Mouse (Mus musculus): ENCODE measurements around the gene Tiam2. TPM values are rescaled to one million over a fixed set of nuclear protein-coding genes. Genes with fewer than 3 reads are reported as not detected.

Gene Tiam2
- polyA plus RNA-seq, 1 experiment: 1.3 TPM

- no peak overlapping the region for H3K4me3 ChIP-seq (replicated peaks; ENCODE audit: extremely low read depth, low read depth, low read length)
- 66% methylated on average over 2 of the region's 2 CpGs for WGBS
- H3K4me1 ChIP-seq (ENCODE audit: control insufficient read depth, insufficient read depth, low read length): no peaks in the 10 kb centered on the region
- no peak for DNase-seq
- TF ChIP-seq CTCF (IDR thresholded peaks at IDR 0.05; ENCODE audit: insufficient read depth, low read length) (no peak), POLR2A (IDR thresholded peaks at IDR 0.05; ENCODE audit: borderline replicate concordance, extremely low read depth, low read depth, low read length) (no peak)
These were observed 83.9 kb downstream of the Tiam2 start for GRCm38 (mm10) chr17:3410307-3410706.

GRCm38 (mm10) chr17:3412771-3413170, 86.4 kb downstream of the Tiam2 start:
- 84% methylated on average over 4 of the region's 4 CpGs for WGBS
- Histone ChIP-seq H3K4me1 (ENCODE audit: control insufficient read depth, insufficient read depth, low read length) (no peaks in the 10 kb centered on the region), H3K4me3 (replicated peaks; ENCODE audit: extremely low read depth, low read depth, low read length) (no peak overlapping the region)
- TF ChIP-seq CTCF (IDR thresholded peaks at IDR 0.05; ENCODE audit: insufficient read depth, low read length) (no peak), POLR2A (IDR thresholded peaks at IDR 0.05; ENCODE audit: borderline replicate concordance, extremely low read depth, low read depth, low read length) (no peak)
- DNase-seq: no peak

GRCm38 (mm10) chr17:3415580-3415979, 89.2 kb downstream of the Tiam2 start:
- H3K4me1 ChIP-seq (ENCODE audit: control insufficient read depth, insufficient read depth, low read length): no peaks in the 10 kb centered on the region
- 54% methylated on average over 3 of the region's 3 CpGs for WGBS
- DNase-seq: no peak
- no peak overlapping the region for H3K4me3 ChIP-seq (replicated peaks; ENCODE audit: extremely low read depth, low read depth, low read length)
- TF ChIP-seq CTCF (IDR thresholded peaks at IDR 0.05; ENCODE audit: insufficient read depth, low read length) (no peak), POLR2A (IDR thresholded peaks at IDR 0.05; ENCODE audit: borderline replicate concordance, extremely low read depth, low read depth, low read length) (no peak)

- Histone ChIP-seq H3K4me3 (replicated peaks; ENCODE audit: extremely low read depth, low read depth, low read length) (no peak overlapping the region), H3K4me1 (ENCODE audit: control insufficient read depth, insufficient read depth, low read length) (no peaks in the 10 kb centered on the region)
- DNase-seq: no peak
- 55% methylated on average over 3 of the region's 3 CpGs for WGBS
- TF ChIP-seq CTCF (IDR thresholded peaks at IDR 0.05; ENCODE audit: insufficient read depth, low read length) (no peak), POLR2A (IDR thresholded peaks at IDR 0.05; ENCODE audit: borderline replicate concordance, extremely low read depth, low read depth, low read length) (no peak)
These were observed 90.0 kb downstream of the Tiam2 start for GRCm38 (mm10) chr17:3416401-3416800.

- no peak for DNase-seq
- no peaks in the 10 kb centered on the region for H3K4me1 ChIP-seq (ENCODE audit: control insufficient read depth, insufficient read depth, low read length)
- 55% methylated on average over 10 of the region's 10 CpGs for WGBS
- no peak overlapping the region for H3K4me3 ChIP-seq (replicated peaks; ENCODE audit: extremely low read depth, low read depth, low read length)
- TF ChIP-seq CTCF (IDR thresholded peaks at IDR 0.05; ENCODE audit: insufficient read depth, low read length) (no peak), POLR2A (IDR thresholded peaks at IDR 0.05; ENCODE audit: borderline replicate concordance, extremely low read depth, low read depth, low read length) (no peak)
These were observed 93.1 kb downstream of the Tiam2 start for GRCm38 (mm10) chr17:3419368-3419928.

- 89% methylated on average over 4 of the region's 4 CpGs for WGBS
- TF ChIP-seq POLR2A (IDR thresholded peaks at IDR 0.05; ENCODE audit: borderline replicate concordance, extremely low read depth, low read depth, low read length) (no peak), CTCF (IDR thresholded peaks at IDR 0.05; ENCODE audit: insufficient read depth, low read length) (no peak)
- no peak for DNase-seq
- H3K4me3 ChIP-seq (replicated peaks; ENCODE audit: extremely low read depth, low read depth, low read length): no peak overlapping the region
- H3K4me1 ChIP-seq (ENCODE audit: control insufficient read depth, insufficient read depth, low read length): no peaks in the 10 kb centered on the region
These were observed 93.8 kb downstream of the Tiam2 start for GRCm38 (mm10) chr17:3420148-3420547.

GRCm38 (mm10) chr17:3423416-3423815, 97.0 kb downstream of the Tiam2 start:
- H3K4me1 ChIP-seq (ENCODE audit: control insufficient read depth, insufficient read depth, low read length): no peaks in the 10 kb centered on the region
- no peak overlapping the region for H3K4me3 ChIP-seq (replicated peaks; ENCODE audit: extremely low read depth, low read depth, low read length)
- TF ChIP-seq POLR2A (IDR thresholded peaks at IDR 0.05; ENCODE audit: borderline replicate concordance, extremely low read depth, low read depth, low read length): no peak
- TF ChIP-seq CTCF (IDR thresholded peaks at IDR 0.05; ENCODE audit: insufficient read depth, low read length): no peak
- WGBS: 58% methylated on average over 2 of the region's 2 CpGs
- no peak for DNase-seq

- no peak for DNase-seq
- H3K4me1 ChIP-seq (ENCODE audit: control insufficient read depth, insufficient read depth, low read length): no peaks in the 10 kb centered on the region
- no peak overlapping the region for H3K4me3 ChIP-seq (replicated peaks; ENCODE audit: extremely low read depth, low read depth, low read length)
- WGBS: 97% methylated on average over 9 of the region's 9 CpGs
- TF ChIP-seq POLR2A (IDR thresholded peaks at IDR 0.05; ENCODE audit: borderline replicate concordance, extremely low read depth, low read depth, low read length): no peak
- no peak for TF ChIP-seq CTCF (IDR thresholded peaks at IDR 0.05; ENCODE audit: insufficient read depth, low read length)
These were observed 102.3 kb downstream of the Tiam2 start for GRCm38 (mm10) chr17:3428659-3429058.

GRCm38 (mm10) chr17:3432590-3433498, 106.5 kb downstream of the Tiam2 start:
- no peak overlapping the region for H3K4me3 ChIP-seq (replicated peaks; ENCODE audit: extremely low read depth, low read depth, low read length)
- H3K4me1 ChIP-seq (ENCODE audit: control insufficient read depth, insufficient read depth, low read length): no peaks in the 10 kb centered on the region
- no peak for DNase-seq
- 52% methylated on average over 10 of the region's 10 CpGs for WGBS
- TF ChIP-seq CTCF (IDR thresholded peaks at IDR 0.05; ENCODE audit: insufficient read depth, low read length) (no peak), POLR2A (IDR thresholded peaks at IDR 0.05; ENCODE audit: borderline replicate concordance, extremely low read depth, low read depth, low read length) (no peak)
